Mouse (Mus musculus) brown adipose tissue, adult 24 weeks (tissue): ENCODE measurements around the gene Gm10358. TPM values are rescaled to one million over a fixed set of nuclear protein-coding genes. Genes with fewer than 3 reads are reported as not detected.
"Not testable (repeated sequence)": the region's sequence is repeated elsewhere in the genome, so short reads cannot be mapped to it uniquely, and the experiment has no call there.

ENCODE experiments used
- H3K27ac ChIP-seq: fragments of 200-500 bp; replicated peaks from 2 replicates; pipeline ENCODE4 v1.5.1; 2012; ENCODE audit warnings: low read depth, mild to moderate bottlenecking, low read length
- H3K4me1 ChIP-seq: fragments of 200-500 bp; 2 replicates; pipeline ENCODE4 v1.6.1; 2012; ENCODE audit warnings: low read length, mixed read lengths; ENCODE audit not compliant: control insufficient read depth, insufficient read depth, insufficient read length
- H3K4me3 ChIP-seq: fragments of 200-500 bp; 2 replicates; pipeline ENCODE4 v1.5.1; 2012; ENCODE audit warnings: low read depth, mild to moderate bottlenecking, low read length, moderate library complexity; ENCODE audit not compliant: insufficient read depth
- polyA plus RNA-seq: library from polyadenylated mRNA; stranded (reverse); fragments of >200 nt; gene quantifications from 2 replicates; pipeline ENCODE4 v1.2.4, GENCODE M21; 2012; ENCODE audit not compliant: missing spikeins, insufficient read depth, insufficient read length

Gm10358 gene
- polyA plus RNA-seq = 1.9 TPM in 1 of 2 replicates, not detected in the other

DNA sequence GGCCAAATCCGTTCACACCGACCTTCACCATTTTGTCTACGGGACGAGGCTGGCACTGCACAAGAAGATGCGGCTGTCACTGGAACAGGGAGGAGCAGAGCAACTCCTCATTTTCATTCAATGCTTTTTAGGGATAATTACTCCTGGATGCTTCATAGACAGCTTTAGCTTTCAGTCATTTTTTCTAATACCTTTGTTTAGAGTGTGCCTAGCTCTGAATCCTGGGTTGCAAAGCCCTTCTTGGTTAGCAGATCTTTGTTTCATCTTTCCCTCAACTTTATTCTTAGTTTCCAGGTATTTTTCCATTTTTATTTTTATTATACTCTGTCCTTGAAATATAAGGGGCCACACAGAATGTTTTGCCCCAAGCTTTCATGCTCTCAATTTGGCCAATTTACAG, at the start of gene Gm10358:
TSS of gene Gm10358 (minus strand) at position 101 of the 400 bp plus-strand sequence.
- H3K4me3 ChIP-seq = no peak within 1 kb of the TSS
- H3K27ac ChIP-seq = no peak within 1 kb of the TSS
- H3K4me1 ChIP-seq = no peaks in the 10 kb centered on the region

GRCm38 (mm10) chr8:75448394-75448793, 42.0 kb upstream of the Gm10358 start, which contains the start of gene Iqcm:
Iqcm (plus strand) TSS chr8:75448694.
- H3K27ac ChIP-seq = no peak within 1 kb of the TSS
- H3K4me3 ChIP-seq = no peak within 1 kb of the TSS
- no peaks in the 10 kb centered on the region for H3K4me1 ChIP-seq

DNA sequence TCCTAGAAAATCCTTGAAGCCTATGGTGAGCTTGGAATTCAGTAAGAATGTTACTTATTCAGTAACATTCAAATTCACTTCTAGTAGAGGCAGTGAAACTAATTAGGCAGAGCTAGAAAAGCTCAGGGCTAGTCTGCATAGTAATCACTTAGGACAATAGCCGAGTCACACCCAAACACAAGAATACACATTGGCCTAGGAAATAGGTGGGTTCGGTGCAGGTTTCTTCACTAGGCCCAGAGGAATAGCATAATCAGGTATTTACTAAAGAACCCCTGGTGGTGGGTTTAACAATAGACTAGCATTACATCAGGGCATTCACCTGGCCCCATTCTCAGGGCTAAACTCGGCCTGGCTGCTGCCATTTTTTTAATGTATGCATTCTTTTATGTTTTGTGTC, 9.3 kb upstream of the Gm10358 start:
- H3K4me3 ChIP-seq, H3K4me1 ChIP-seq, H3K27ac ChIP-seq: not testable (repeated sequence)

- Histone ChIP-seq H3K27ac (no peak overlapping the region), H3K4me1 (no peaks in the 10 kb centered on the region), H3K4me3 (no peak overlapping the region)
Measured at GRCm38 (mm10) chr8:75384770-75385290, 21.6 kb downstream of the Gm10358 start.

DNA sequence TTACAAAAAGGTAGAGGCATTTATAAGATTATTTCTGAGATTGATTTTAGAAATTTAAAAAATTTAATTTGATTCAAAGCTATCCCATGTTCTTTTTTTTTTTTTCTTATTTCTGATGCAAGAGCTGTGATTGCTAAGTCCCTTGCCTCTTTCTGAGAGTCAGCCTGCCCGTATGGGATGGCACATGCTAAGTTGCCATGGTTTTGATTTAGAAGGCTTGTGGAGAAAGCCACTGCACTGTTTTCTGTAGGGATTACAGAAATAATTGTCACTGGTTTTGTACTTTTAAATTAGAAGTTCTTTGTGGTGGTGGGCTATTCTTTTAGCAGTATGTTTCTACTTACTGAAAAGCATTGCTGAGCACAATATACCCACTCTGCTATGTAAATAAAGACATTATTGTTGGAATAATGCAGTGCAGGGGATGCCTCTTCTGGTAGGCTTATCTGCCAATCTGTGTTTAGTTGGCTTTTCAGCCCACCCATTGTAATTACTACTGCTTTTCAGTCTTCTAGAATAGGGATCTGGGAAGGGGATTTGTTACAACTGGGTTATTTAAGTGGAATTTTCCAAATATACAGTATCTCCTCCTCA, 30.8 kb downstream of the Gm10358 start:
- H3K4me3 ChIP-seq = no peak overlapping the region
- H3K4me1 ChIP-seq = no peaks in the 10 kb centered on the region; the same call in 1 of the 2 replicates
- no peak overlapping the region for H3K27ac ChIP-seq

GRCm38 (mm10) chr8:75372006-75372405, 34.4 kb downstream of the Gm10358 start:
- no peaks in the 10 kb centered on the region; the same call in 1 of the 2 replicates for H3K4me1 ChIP-seq
- no peak overlapping the region for H3K4me3 ChIP-seq
- H3K27ac ChIP-seq = no peak overlapping the region

Other genes with a start within 250 kb of the Gm10358 start
- 0.48 TPM in 1 of 2 replicates, not detected in the other for gene Rasd2, start 192.6 kb downstream of the Gm10358 start, polyA plus RNA-seq
- not detected in 2 replicates for gene Iqcm, start 42.1 kb upstream of the Gm10358 start, polyA plus RNA-seq